Mouse (Mus musculus) heart, postnatal 0 days (tissue): ENCODE data around the gene Kazn. TPM values are rescaled to one million over a fixed set of nuclear protein-coding genes. Genes with fewer than 3 reads are reported as not detected.

Source experiments
- ATAC-seq: fragments of 200-750 bp; cut with Nextera tagmentation; 2 replicates; pipeline ENCODE4 v1.8.0; 2017; ENCODE audit warnings: low read depth, moderate number of reproducible peaks, moderate library complexity; ENCODE audit not compliant: insufficient read depth
- DNase-seq: peaks from one replicate; pipeline ENCODE4 v3.0.0-alpha.2; 2016; ENCODE audit warnings: low spot score
- H3K27ac ChIP-seq: fragments of 300-500 bp; sonication (generic); 2 replicates; pipeline ENCODE4 v1.5.1; 2014; ENCODE audit warnings: low read depth, mild to moderate bottlenecking
- H3K27me3 ChIP-seq: fragments of 300-500 bp; sonication (generic); 2 replicates; pipeline ENCODE4 v1.6.1; 2014; ENCODE audit warnings: low read length, mixed read lengths; ENCODE audit not compliant: control insufficient read depth, insufficient read depth
- H3K36me3 ChIP-seq: fragments of 300-500 bp; sonication (generic); replicated peaks from 2 replicates; pipeline ENCODE4 v1.6.1; 2014; ENCODE audit warnings: low read length, mixed read lengths; ENCODE audit not compliant: control insufficient read depth, insufficient read depth
- H3K4me1 ChIP-seq: fragments of 300-500 bp; sonication (generic); 2 replicates; pipeline ENCODE4 v1.6.1; 2014; ENCODE audit warnings: antibody characterized with exemption; ENCODE audit not compliant: control insufficient read depth, insufficient read depth
- H3K4me2 ChIP-seq: fragments of 300-500 bp; sonication (generic); 2 replicates; pipeline ENCODE4 v1.6.1; 2014; ENCODE audit warnings: low read depth, mild to moderate bottlenecking, low read length, moderate library complexity
- H3K4me3 ChIP-seq: fragments of 300-500 bp; sonication (generic); 2 replicates; pipeline ENCODE4 v1.5.1; 2014; ENCODE audit warnings: low read depth, low read length
- H3K9ac ChIP-seq: fragments of 300-500 bp; sonication (generic); replicated peaks from 2 replicates; pipeline ENCODE4 v1.6.1; 2014; ENCODE audit warnings: low read depth, low read length, mixed read lengths
- H3K9me3 ChIP-seq: fragments of 300-500 bp; sonication (generic); replicated peaks from 2 replicates; pipeline ENCODE4 v1.6.1; 2016; ENCODE audit warnings: low read length; ENCODE audit not compliant: control insufficient read depth
- CTCF ChIP-seq: IDR thresholded peaks from 2 replicates; pipeline ENCODE4 v1.5.1; 2016; ENCODE audit warnings: antibody characterized with exemption, control low read depth, low read depth
- EP300 ChIP-seq: IDR thresholded peaks from 2 replicates; pipeline ENCODE4 v1.6.1; 2016; ENCODE audit warnings: antibody characterized with exemption, low read depth
- WGBS: fragments of 180-500 bp; shearing (Covaris S2); extraction: QIAGEN DNeasy Blood & Tissue Kit; methylation state at CpG from one replicate; pipeline ENCODE4 v1.1.7; 2014; 5-methylcytosine and 5-hydroxymethylcytosine counted together
- polyA plus RNA-seq: library from polyadenylated mRNA; unstranded; fragments of >200 nt; fragmentation: Nextera tagmentation; extraction: Ambion mirVana; gene quantifications from 2 replicates; pipeline ENCODE4 v1.2.1, GENCODE M21; 2015
- total RNA-seq: library from RNA; depleted of rRNA; stranded (reverse); fragments of >200 nt; gene quantifications from 2 replicates; pipeline ENCODE4 v1.2.3, GENCODE M21; 2014; ENCODE audit warnings: low replicate concordance

Gene Kazn
- total and polyA plus RNA-seq, 2 experiments from 2014 or later = 2.5 to 19.9 TPM

GRCm38 (mm10) chr4:142275242-142275641, 36.0 kb upstream of the Kazn start:
- no peaks in the 10 kb centered on the region for H3K27me3 ChIP-seq
- no peaks in the 10 kb centered on the region for H3K9me3 ChIP-seq
- 41% methylated on average over 2 of the region's 2 CpGs for WGBS
- no peaks in the 10 kb centered on the region for H3K36me3 ChIP-seq
- TF ChIP-seq EP300 = no peak
- ATAC-seq (no peak), DNase-seq (no peak)
- H3K27ac ChIP-seq = no peak overlapping the region
- H3K4me1 ChIP-seq = peaks cover 4% of the 10 kb centered on the region
- no peak overlapping the region for H3K4me3 ChIP-seq
- no peak overlapping the region for H3K9ac ChIP-seq
- no peak overlapping the region for H3K4me2 ChIP-seq

- Histone ChIP-seq H3K9me3 (no peaks in the 10 kb centered on the region), H3K27me3 (no peaks in the 10 kb centered on the region), H3K36me3 (no peaks in the 10 kb centered on the region), H3K9ac (no peak overlapping the region), H3K4me2 (no peak overlapping the region), H3K4me1 (peaks cover 4% of the 10 kb centered on the region), H3K27ac (no peak overlapping the region), H3K4me3 (no peak overlapping the region)
- WGBS = 79% methylated on average over 11 of the region's 11 CpGs
- no peak for ATAC-seq
- no peak for DNase-seq
- TF ChIP-seq CTCF = no peak
- TF ChIP-seq EP300 = no peak
These were observed 35.4 kb upstream of the Kazn start for GRCm38 (mm10) chr4:142274441-142275234.

- ATAC-seq = no peak
- no peaks in the 10 kb centered on the region for H3K9me3 ChIP-seq
- no peaks in the 10 kb centered on the region for H3K27me3 ChIP-seq
- H3K27ac ChIP-seq = no peak overlapping the region
- H3K9ac ChIP-seq = no peak overlapping the region
- no peak overlapping the region for H3K4me3 ChIP-seq
- H3K36me3 ChIP-seq = no peaks in the 10 kb centered on the region
- WGBS = 78% methylated on average over 3 of the region's 3 CpGs
- H3K4me1 ChIP-seq = no peaks in the 10 kb centered on the region
- H3K4me2 ChIP-seq = no peak overlapping the region
- TF ChIP-seq EP300 (no peak), CTCF (no peak)
- DNase-seq = no peak
These were observed 32.3 kb upstream of the Kazn start for GRCm38 (mm10) chr4:142271506-142271905.

GRCm38 (mm10) chr4:142267832-142268231, 28.6 kb upstream of the Kazn start:
- Histone ChIP-seq H3K4me2 (no peak overlapping the region), H3K9ac (no peak overlapping the region), H3K36me3 (no peaks in the 10 kb centered on the region), H3K4me3 (no peak overlapping the region), H3K9me3 (no peaks in the 10 kb centered on the region), H3K4me1 (no peaks in the 10 kb centered on the region), H3K27ac (no peak overlapping the region), H3K27me3 (no peaks in the 10 kb centered on the region)
- no peak for ATAC-seq
- DNase-seq = no peak
- TF ChIP-seq EP300 (no peak), CTCF (no peak)
- 52% methylated on average over 4 of the region's 4 CpGs for WGBS

GRCm38 (mm10) chr4:142267348-142267819, 28.2 kb upstream of the Kazn start:
- Histone ChIP-seq H3K4me2 (no peak overlapping the region), H3K9me3 (no peaks in the 10 kb centered on the region), H3K9ac (no peak overlapping the region), H3K36me3 (no peaks in the 10 kb centered on the region), H3K4me1 (no peaks in the 10 kb centered on the region), H3K27ac (no peak overlapping the region), H3K4me3 (no peak overlapping the region), H3K27me3 (no peaks in the 10 kb centered on the region)
- ATAC-seq = no peak
- no peak for DNase-seq
- 28% methylated on average over 4 of the region's 4 CpGs for WGBS
- TF ChIP-seq EP300 = no peak
- TF ChIP-seq CTCF = no peak

GRCm38 (mm10) chr4:142264335-142264734, 25.1 kb upstream of the Kazn start:
- H3K4me3 ChIP-seq = no peak overlapping the region
- no peak overlapping the region for H3K9ac ChIP-seq
- no peaks in the 10 kb centered on the region for H3K4me1 ChIP-seq
- WGBS = 82% methylated on average over 7 of the region's 7 CpGs
- no peaks in the 10 kb centered on the region for H3K27me3 ChIP-seq
- H3K27ac ChIP-seq = no peak overlapping the region
- H3K4me2 ChIP-seq = no peak overlapping the region
- DNase-seq = no peak
- TF ChIP-seq CTCF (no peak), EP300 (no peak)
- ATAC-seq = no peak
- H3K9me3 ChIP-seq = no peaks in the 10 kb centered on the region
- no peaks in the 10 kb centered on the region for H3K36me3 ChIP-seq
